Mouse (Mus musculus) midbrain, postnatal 0 days (tissue): ENCODE data around the gene Cacna2d2. TPM values are rescaled to one million over a fixed set of nuclear protein-coding genes. Genes with fewer than 3 reads are reported as not detected.

Experiments
- ATAC-seq: fragments of 200-750 bp; cut with Nextera tagmentation; 2 replicates; pipeline ENCODE4 v1.8.0; 2017; ENCODE audit warnings: moderate number of reproducible peaks, mild to moderate bottlenecking, moderate TSS enrichment, moderate library complexity; ENCODE audit not compliant: low FRiP score
- DNase-seq: peaks from one replicate; pipeline ENCODE4 v3.0.0-alpha.2; 2015; ENCODE audit warnings: low spot score
- H3K27ac ChIP-seq: fragments of 300-500 bp; sonication (generic); 2 replicates; pipeline ENCODE4 v1.5.1; 2014; ENCODE audit warnings: low read depth, mild to moderate bottlenecking, low read length, mixed read lengths
- H3K27me3 ChIP-seq: fragments of 300-500 bp; sonication (generic); 2 replicates; pipeline ENCODE4 v1.6.1; 2014; ENCODE audit warnings: low read length, control low read depth, mixed read lengths; ENCODE audit not compliant: insufficient read depth
- H3K36me3 ChIP-seq: fragments of 300-500 bp; sonication (generic); 2 replicates; pipeline ENCODE4 v1.6.1; 2014; ENCODE audit warnings: low read length, control low read depth, mixed read lengths; ENCODE audit not compliant: insufficient read depth
- H3K4me1 ChIP-seq: fragments of 300-500 bp; sonication (generic); 2 replicates; pipeline ENCODE4 v1.6.1; 2014; ENCODE audit warnings: mild to moderate bottlenecking, control low read depth, antibody characterized with exemption, low read length, mixed read lengths; ENCODE audit not compliant: insufficient read depth
- H3K4me2 ChIP-seq: fragments of 300-500 bp; sonication (generic); 2 replicates; pipeline ENCODE4 v1.6.1; 2014; ENCODE audit warnings: low read depth, mild to moderate bottlenecking, low read length, mixed read lengths; ENCODE audit not compliant: poor library complexity, severe bottlenecking
- H3K4me3 ChIP-seq: fragments of 300-500 bp; sonication (generic); 2 replicates; pipeline ENCODE4 v1.5.1; 2014; ENCODE audit warnings: low read depth, mild to moderate bottlenecking, low read length, moderate library complexity
- H3K9ac ChIP-seq: fragments of 300-500 bp; sonication (generic); replicated peaks from 2 replicates; pipeline ENCODE4 v1.6.1; 2014; ENCODE audit warnings: mild to moderate bottlenecking, low read length, moderate library complexity, mixed read lengths; ENCODE audit not compliant: poor library complexity, severe bottlenecking
- H3K9me3 ChIP-seq: fragments of 300-500 bp; sonication (generic); 2 replicates; pipeline ENCODE4 v1.6.1; 2016; ENCODE audit warnings: low read length, control low read depth
- CTCF ChIP-seq: IDR thresholded peaks from 2 replicates; pipeline ENCODE4 v1.5.1; 2016; ENCODE audit warnings: antibody characterized with exemption, mild to moderate bottlenecking
- WGBS: fragments of 180-500 bp; shearing (Covaris S2); extraction: QIAGEN DNeasy Blood & Tissue Kit; methylation state at CpG from one replicate; pipeline ENCODE4 v1.1.7; 2014; 5-methylcytosine and 5-hydroxymethylcytosine counted together
- polyA plus RNA-seq: library from polyadenylated mRNA; unstranded; fragments of >200 nt; fragmentation: Nextera tagmentation; extraction: Ambion mirVana; gene quantifications from 2 replicates; pipeline ENCODE4 v1.2.1, GENCODE M21; 2015
- total RNA-seq: library from RNA; depleted of rRNA; stranded (reverse); fragments of >200 nt; gene quantifications from 2 replicates; pipeline ENCODE4 v1.2.3, GENCODE M21; 2014

The Cacna2d2 gene
- total and polyA plus RNA-seq, 2 experiments from 2014 or later = 9.0 to 191 TPM

- Histone ChIP-seq H3K9ac (no peak overlapping the region), H3K4me1 (peaks cover 11% of the 10 kb centered on the region; the same call in 1 of the 2 replicates), H3K36me3 (no peaks in the 10 kb centered on the region), H3K4me2 (peak overlapping the region; percentile 56), H3K9me3 (no peaks in the 10 kb centered on the region), H3K27me3 (peaks cover 28% of the 10 kb centered on the region), H3K27ac (no peak overlapping the region), H3K4me3 (no peak overlapping the region)
- DNase-seq (no peak), ATAC-seq (no peak)
- 38% methylated on average over 23 of the region's 23 CpGs for WGBS
- TF ChIP-seq CTCF = no peak
Measured at GRCm38 (mm10) chr9:107550491-107551116, 151.2 kb downstream of the Cacna2d2 start.

GRCm38 (mm10) chr9:107551117-107551889 lies 151.9 kb downstream of the Cacna2d2 start, which contains the start of gene Rassf1:
Gene Rassf1 (plus strand): TSS chr9:107551555.
- TF ChIP-seq CTCF = no peak
- Histone ChIP-seq H3K9ac (peak within 1 kb of the TSS; percentile 51), H3K27ac (no peak within 1 kb of the TSS), H3K4me3 (peak within 1 kb of the TSS; percentile 30), H3K4me1 (peaks cover 11% of the 10 kb centered on the region; the same call in 1 of the 2 replicates), H3K27me3 (peaks cover 28% of the 10 kb centered on the region), H3K9me3 (no peaks in the 10 kb centered on the region), H3K36me3 (no peaks in the 10 kb centered on the region), H3K4me2 (peak within 1 kb of the TSS; percentile 56)
- no peak for DNase-seq
- ATAC-seq = no peak
- WGBS = 4% methylated on average over 62 of the region's 63 CpGs

GRCm38 (mm10) chr9:107551890-107552355 lies 152.5 kb downstream of the Cacna2d2 start:
- peaks cover 7% of the 10 kb centered on the region; the same call in 1 of the 2 replicates for H3K4me1 ChIP-seq
- H3K27ac ChIP-seq = no peak overlapping the region
- no peak for TF ChIP-seq CTCF

GRCm38 (mm10) chr9:107552690-107553393 lies 153.4 kb downstream of the Cacna2d2 start:
- WGBS = 80% methylated on average over 5 of the region's 5 CpGs
- TF ChIP-seq CTCF = no peak
- no peaks in the 10 kb centered on the region for H3K9me3 ChIP-seq
- H3K27me3 ChIP-seq = peaks cover 28% of the 10 kb centered on the region
- DNase-seq (no peak), ATAC-seq (no peak)
- no peak overlapping the region for H3K4me2 ChIP-seq
- H3K27ac ChIP-seq = no peak overlapping the region
- H3K4me1 ChIP-seq = no peaks in the 10 kb centered on the region; the same call in 1 of the 2 replicates
- H3K36me3 ChIP-seq = peaks cover 6% of the 10 kb centered on the region
- no peak overlapping the region for H3K9ac ChIP-seq
- H3K4me3 ChIP-seq = no peak overlapping the region

More at GRCm38 (mm10) chr9:107551890-107552355, 152.5 kb downstream of the Cacna2d2 start:
- H3K36me3 ChIP-seq = no peaks in the 10 kb centered on the region
- DNase-seq (no peak), ATAC-seq (no peak)
- no peaks in the 10 kb centered on the region for H3K9me3 ChIP-seq
- peak overlapping the region; percentile 56; the same call in 1 of the 2 replicates for H3K4me2 ChIP-seq
- WGBS = 16% methylated on average over 8 of the region's 8 CpGs
- H3K4me3 ChIP-seq = peak overlapping the region; percentile 30
- no peak overlapping the region for H3K9ac ChIP-seq
- H3K27me3 ChIP-seq = peaks cover 28% of the 10 kb centered on the region

GRCm38 (mm10) chr9:107553541-107554318 lies 154.3 kb downstream of the Cacna2d2 start:
- peak overlapping the region; percentile 81 for H3K4me2 ChIP-seq
- peak overlapping the region; percentile 74 for H3K4me3 ChIP-seq
- no peak for TF ChIP-seq CTCF
- WGBS = 8% methylated on average over 36 of the region's 37 CpGs
- H3K27ac ChIP-seq = peak overlapping the region; percentile 78
- peak overlapping the region; percentile 74 for H3K9ac ChIP-seq
- peaks cover 15% of the 10 kb centered on the region for H3K36me3 ChIP-seq
- H3K9me3 ChIP-seq = no peaks in the 10 kb centered on the region
- H3K4me1 ChIP-seq = no peaks in the 10 kb centered on the region; the same call in 1 of the 2 replicates
- ATAC-seq = peak; percentile 70
- no peak for DNase-seq
- peaks cover 28% of the 10 kb centered on the region for H3K27me3 ChIP-seq
